In genomic region chr5:110580569-110581239, GRCm38 (mm10) we compare ENCODE assay signal across 13 mouse cellular contexts. TPM values are rescaled to one million over a fixed set of nuclear protein-coding genes. Genes with fewer than 3 reads are reported as not detected.
DNase-seq lines count a peak whose midpoint lies in the region; ATAC-seq lines count a peak whose summit lies in the region.
"Had no signal": no experiment of that assay in that cellular context is flagged by ENCODE, and none has a peak within 500 bp of the region (broad histone marks: within the 10 kb centered on the region; RNA-seq: fewer than 3 reads in every experiment).

No protein-coding gene starts in this region.

- H3K36me3 ChIP-seq in forebrain, embryonic 12.5 days (replicated peaks): no peaks in the 10 kb centered on the region
- no peaks in the 10 kb centered on the region for H3K36me3 ChIP-seq in forebrain, embryonic 11.5 days (ENCODE audit: control insufficient read depth, insufficient read depth, low read length)
- H3K36me3 ChIP-seq in hindbrain, embryonic 16.5 days (ENCODE audit: control insufficient read depth, insufficient read depth, low read length): no peaks in the 10 kb centered on the region

- no peak overlapping the region for H3K9ac ChIP-seq in forebrain, embryonic 12.5 days
- H3K9ac ChIP-seq in forebrain, embryonic 11.5 days (ENCODE audit: low read length): no peak overlapping the region
- no peak overlapping the region for H3K9ac ChIP-seq in hindbrain, embryonic 16.5 days (ENCODE audit: low read depth, low read length)

- H3K4me3 ChIP-seq in forebrain, embryonic 12.5 days (replicated peaks): no peak overlapping the region
- no peak overlapping the region for H3K4me3 ChIP-seq in forebrain, embryonic 11.5 days (ENCODE audit: low read depth, low read length)
- H3K4me3 ChIP-seq in hindbrain, embryonic 16.5 days (ENCODE audit: low read length): no peak overlapping the region

- DNase-seq in forebrain, embryonic 11.5 days (ENCODE audit: low spot score): no peak
- peak; percentile 37 for DNase-seq in retina, postnatal 1 day
- DNase-seq in retina, embryonic 14.5 days (ENCODE audit: low spot score): no peak
- no peak for DNase-seq in T-cell, adult 2 months (ENCODE audit: low spot score)
- DNase-seq in ovary, adult 18-20 months (ENCODE audit: low spot score): no peak
- DNase-seq: heart, adult 11 months; heart, postnatal 14 days; kidney, adult 18-20 months; lung, adult 2 months; thymus, adult 18-20 months had no signal

- ATAC-seq in forebrain, embryonic 12.5 days (ENCODE audit: low FRiP score): peak; percentile 27; the same call in 1 of the 2 replicates
- no peak for ATAC-seq in forebrain, embryonic 11.5 days (replicated peaks; ENCODE audit: low FRiP score)
- ATAC-seq in hindbrain, embryonic 16.5 days: peak; percentile 53
- ATAC-seq in megakaryocyte progenitor cell, adult 5-6 weeks (replicated peaks; ENCODE audit: poor library complexity): no peak

- H3K9me3 ChIP-seq in forebrain, embryonic 12.5 days: no peaks in the 10 kb centered on the region
- H3K9me3 ChIP-seq in forebrain, embryonic 11.5 days (ENCODE audit: control insufficient read depth, low read length): no peaks in the 10 kb centered on the region
- H3K9me3 ChIP-seq in hindbrain, embryonic 16.5 days (ENCODE audit: control insufficient read depth, low read length): no peaks in the 10 kb centered on the region

- no peak overlapping the region for H3K4me2 ChIP-seq in forebrain, embryonic 12.5 days
- H3K4me2 ChIP-seq in forebrain, embryonic 11.5 days (ENCODE audit: low read depth, low read length, severe bottlenecking): no peak overlapping the region
- H3K4me2 ChIP-seq in hindbrain, embryonic 16.5 days (ENCODE audit: low read length): no peak overlapping the region

- peaks cover 5% of the 10 kb centered on the region; the same call in 1 of the 2 replicates for H3K4me1 ChIP-seq in forebrain, embryonic 12.5 days
- H3K4me1 ChIP-seq in forebrain, embryonic 11.5 days (replicated peaks; ENCODE audit: control insufficient read depth, insufficient read depth, low read length): no peaks in the 10 kb centered on the region
- peaks cover 4% of the 10 kb centered on the region; the same call in 1 of the 2 replicates for H3K4me1 ChIP-seq in hindbrain, embryonic 16.5 days (ENCODE audit: control insufficient read depth, insufficient read depth, low read depth, low read length)

- WGBS in forebrain, embryonic 12.5 days: 76% methylated on average over 19 of the region's 19 CpGs
- WGBS in forebrain, embryonic 11.5 days: 80% methylated on average over 19 of the region's 19 CpGs
- 45% methylated on average over 19 of the region's 19 CpGs for WGBS in hindbrain, embryonic 16.5 days

- H3K27me3 ChIP-seq in forebrain, embryonic 12.5 days: peaks cover 3% of the 10 kb centered on the region; the same call in 1 of the 2 replicates
- H3K27me3 ChIP-seq in forebrain, embryonic 11.5 days (ENCODE audit: control insufficient read depth, insufficient read depth, low read length): no peaks in the 10 kb centered on the region
- H3K27me3 ChIP-seq in hindbrain, embryonic 16.5 days (replicated peaks; ENCODE audit: control insufficient read depth, insufficient read depth, low read length): no peaks in the 10 kb centered on the region

- no peak overlapping the region for H3K27ac ChIP-seq in forebrain, embryonic 12.5 days
- no peak overlapping the region for H3K27ac ChIP-seq in forebrain, embryonic 11.5 days (ENCODE audit: low read depth, low read length)
- H3K27ac ChIP-seq in hindbrain, embryonic 16.5 days (ENCODE audit: low read depth, low read length): no peak overlapping the region

RNA-seq across cellular contexts. Expression of gene Galnt9, which starts 36.5 kb away (rescaled TPM):
- 3.6 and 6.0 TPM in 2 replicates for polyA plus RNA-seq in forebrain, embryonic 12.5 days (2016; fragmentation: Nextera tagmentation; extraction: Ambion mirVana)
- polyA plus RNA-seq in forebrain, embryonic 11.5 days (2014; fragmentation: Nextera tagmentation; extraction: Ambion mirVana): 1.6 and 2.1 TPM in 2 replicates
- 24.9 and 26.0 TPM in 2 replicates for polyA plus RNA-seq in hindbrain, embryonic 16.5 days (2015; fragmentation: Nextera tagmentation; extraction: Ambion mirVana)
- 0.39 TPM in 1 of 2 replicates, not detected in the other for total RNA-seq in megakaryocyte progenitor cell, adult 5-6 weeks (2015)
- total RNA-seq in megakaryocyte progenitor cell, adult 5-6 weeks (2017): 0.12 TPM in 1 of 2 replicates, not detected in the other
- total RNA-seq: heart, postnatal 14 days had no signal

Comparison
In these comparisons a context has a peak if more than half of its experiments do, and no peak if none do; other contexts are left out.
1. ATAC-seq: peak in forebrain, embryonic 12.5 days (single experiment) and hindbrain, embryonic 16.5 days (single experiment); none in forebrain, embryonic 11.5 days (single experiment) and megakaryocyte progenitor cell, adult 5-6 weeks (single experiment).